Mouse (Mus musculus) liver, postnatal 0 days (tissue): ENCODE measurements at regions not wholly inside any gene's neighbourhood (a gene's known extent, or its start where the extent isn't known, plus 50 kb on each side); places are given as distances from the start of the nearest gene placed in this dataset.
"Not testable (repeated sequence)": the region's sequence is repeated elsewhere in the genome, so short reads cannot be mapped to it uniquely, and the experiment has no call there.

ENCODE experiments used
- ATAC-seq: fragments of 200-750 bp; cut with Nextera tagmentation; 2 replicates; pipeline ENCODE4 v1.8.0; 2017; ENCODE audit warnings: mild to moderate bottlenecking, moderate library complexity
- DNase-seq: peaks from one replicate; pipeline ENCODE4 v3.0.0-alpha.2; 2016
- H3K27ac ChIP-seq: fragments of 300-500 bp; sonication (generic); 2 replicates; pipeline ENCODE4 v1.5.1; 2014; ENCODE audit warnings: antibody characterized with exemption, moderate library complexity, mild to moderate bottlenecking, low read depth
- H3K27me3 ChIP-seq: fragments of 300-500 bp; sonication (generic); 2 replicates; pipeline ENCODE4 v1.6.1; 2014; ENCODE audit warnings: low read length, control low read depth, mixed read lengths; ENCODE audit not compliant: insufficient read depth
- H3K36me3 ChIP-seq: fragments of 300-500 bp; sonication (generic); replicated peaks from 2 replicates; pipeline ENCODE4 v1.6.1; 2014; ENCODE audit warnings: mild to moderate bottlenecking, control low read depth, low read length, moderate library complexity, mixed read lengths; ENCODE audit not compliant: insufficient read depth
- H3K4me1 ChIP-seq: fragments of 300-500 bp; sonication (generic); 2 replicates; pipeline ENCODE4 v1.6.1; 2014; ENCODE audit warnings: antibody characterized with exemption, mild to moderate bottlenecking, control low read depth; ENCODE audit not compliant: insufficient read depth
- H3K4me2 ChIP-seq: fragments of 300-500 bp; sonication (generic); 2 replicates; pipeline ENCODE4 v1.6.1; 2014; ENCODE audit warnings: low read depth, mild to moderate bottlenecking, low read length, moderate library complexity, mixed read lengths
- H3K4me3 ChIP-seq: fragments of 300-500 bp; sonication (generic); 2 replicates; pipeline ENCODE4 v1.5.1; 2014; ENCODE audit warnings: low read depth, low read length
- H3K9ac ChIP-seq: fragments of 300-500 bp; sonication (generic); replicated peaks from 2 replicates; pipeline ENCODE4 v1.6.1; 2014; ENCODE audit warnings: mild to moderate bottlenecking, moderate library complexity
- H3K9me3 ChIP-seq: fragments of 300-500 bp; sonication (generic); 2 replicates; pipeline ENCODE4 v1.6.1; 2016; ENCODE audit warnings: mild to moderate bottlenecking, control low read depth, low read length, mixed read lengths
- CTCF ChIP-seq: sonication (generic); IDR thresholded peaks from 2 replicates; pipeline ENCODE4 v1.5.1; 2016; ENCODE audit warnings: antibody characterized with exemption, low read depth
- EP300 ChIP-seq: IDR thresholded peaks from 2 replicates; pipeline ENCODE4 v1.6.1; 2016; ENCODE audit warnings: antibody characterized with exemption, low read depth, mild to moderate bottlenecking
- WGBS: fragments of 180-500 bp; shearing (Covaris S2); extraction: QIAGEN DNeasy Blood & Tissue Kit; methylation state at CpG from one replicate; pipeline ENCODE4 v1.1.7; 2014; ENCODE audit not compliant: insufficient replicate concordance; 5-methylcytosine and 5-hydroxymethylcytosine counted together

GRCm38 (mm10) chr12:54527577-54527976, 128.8 kb downstream of the Sptssa start:
- no peaks in the 10 kb centered on the region for H3K9me3 ChIP-seq
- no peak overlapping the region for H3K4me2 ChIP-seq
- WGBS: 60% methylated on average over 2 of the region's 2 CpGs
- H3K9ac ChIP-seq: no peak overlapping the region
- TF ChIP-seq CTCF (no peak), EP300 (no peak)
- H3K27me3 ChIP-seq: no peaks in the 10 kb centered on the region
- no peak overlapping the region for H3K27ac ChIP-seq
- no peak overlapping the region for H3K4me3 ChIP-seq
- ATAC-seq: no peak
- DNase-seq: no peak
- H3K4me1 ChIP-seq: no peaks in the 10 kb centered on the region
- H3K36me3 ChIP-seq: no peaks in the 10 kb centered on the region

GRCm38 (mm10) chr12:54520406-54520805, 136.0 kb downstream of the Sptssa start:
- ATAC-seq (no peak), DNase-seq (no peak)
- Histone ChIP-seq H3K27ac (no peak overlapping the region), H3K9ac (no peak overlapping the region), H3K36me3 (no peaks in the 10 kb centered on the region), H3K4me3 (no peak overlapping the region), H3K9me3 (no peaks in the 10 kb centered on the region), H3K4me1 (no peaks in the 10 kb centered on the region), H3K27me3 (no peaks in the 10 kb centered on the region), H3K4me2 (no peak overlapping the region)
- TF ChIP-seq CTCF (no peak), EP300 (no peak)
- WGBS: 63% methylated on average over 4 of the region's 4 CpGs

GRCm38 (mm10) chr12:54519370-54519769, 137.0 kb downstream of the Sptssa start:
- Histone ChIP-seq H3K9me3 (no peaks in the 10 kb centered on the region), H3K9ac (no peak overlapping the region), H3K27me3 (no peaks in the 10 kb centered on the region), H3K4me1 (no peaks in the 10 kb centered on the region), H3K4me2 (no peak overlapping the region), H3K4me3 (no peak overlapping the region), H3K27ac (no peak overlapping the region), H3K36me3 (no peaks in the 10 kb centered on the region)
- ATAC-seq (no peak), DNase-seq (no peak)
- WGBS: 50% methylated on average over 3 of the region's 3 CpGs
- no peak for TF ChIP-seq EP300
- TF ChIP-seq CTCF: no peak

GRCm38 (mm10) chr12:54517265-54517664, 139.1 kb downstream of the Sptssa start:
- no peak for ATAC-seq

GRCm38 (mm10) chr12:54516463-54516862, 139.9 kb downstream of the Sptssa start:
- no peaks in the 10 kb centered on the region for H3K4me1 ChIP-seq
- no peaks in the 10 kb centered on the region for H3K27me3 ChIP-seq
- no peak overlapping the region for H3K4me2 ChIP-seq
- DNase-seq: no peak
- TF ChIP-seq EP300: no peak
- TF ChIP-seq CTCF: no peak
- ATAC-seq: no peak
- no peak overlapping the region for H3K27ac ChIP-seq
- no peaks in the 10 kb centered on the region for H3K36me3 ChIP-seq
- no peak overlapping the region for H3K9ac ChIP-seq
- H3K4me3 ChIP-seq: no peak overlapping the region
- no peaks in the 10 kb centered on the region for H3K9me3 ChIP-seq
- WGBS: 70% methylated on average over 3 of the region's 3 CpGs

More at GRCm38 (mm10) chr12:54517265-54517664, 139.1 kb downstream of the Sptssa start:
- Histone ChIP-seq H3K4me2 (no peak overlapping the region), H3K36me3 (no peaks in the 10 kb centered on the region), H3K9ac (no peak overlapping the region), H3K4me1 (no peaks in the 10 kb centered on the region), H3K27ac (no peak overlapping the region), H3K27me3 (no peaks in the 10 kb centered on the region), H3K4me3 (no peak overlapping the region), H3K9me3 (no peaks in the 10 kb centered on the region)
- WGBS: 55% methylated on average over 3 of the region's 3 CpGs
- TF ChIP-seq CTCF (no peak), EP300 (no peak)
- no peak for DNase-seq

GRCm38 (mm10) chr12:54516039-54516438, 140.3 kb downstream of the Sptssa start:
- H3K4me2 ChIP-seq, H3K4me3 ChIP-seq, H3K4me1 ChIP-seq, DNase-seq, H3K27ac ChIP-seq, H3K9me3 ChIP-seq, H3K36me3 ChIP-seq, H3K27me3 ChIP-seq, ATAC-seq, H3K9ac ChIP-seq: not testable (repeated sequence)
- 66% methylated on average over 4 of the region's 4 CpGs for WGBS

GRCm38 (mm10) chr12:54509903-54510302, 146.5 kb downstream of the Sptssa start:
- H3K4me2 ChIP-seq: no peak overlapping the region
- no peak for DNase-seq

More at GRCm38 (mm10) chr12:54509903-54510302, 146.5 kb downstream of the Sptssa start:
- Histone ChIP-seq H3K36me3 (no peaks in the 10 kb centered on the region), H3K27me3 (no peaks in the 10 kb centered on the region), H3K9me3 (no peaks in the 10 kb centered on the region), H3K4me3 (no peak overlapping the region), H3K9ac (no peak overlapping the region), H3K4me1 (no peaks in the 10 kb centered on the region), H3K27ac (no peak overlapping the region)
- WGBS: 45% methylated on average over 6 of the region's 6 CpGs
- no peak for TF ChIP-seq CTCF
- TF ChIP-seq EP300: no peak
- ATAC-seq: no peak
